Mouse (Mus musculus) thymus, adult 2 months (tissue): ENCODE measurements around the gene Gm9747.

Experiments used
- CTCF ChIP-seq: fragments of 200-500 bp; IDR thresholded peaks from 2 replicates; pipeline ENCODE4 v1.5.1; 2012; ENCODE audit warnings: mild to moderate bottlenecking, control low read depth, low read length, moderate library complexity, borderline replicate concordance; ENCODE audit not compliant: control insufficient read depth, poor library complexity, insufficient read depth; ENCODE audit errors: extremely low read depth
- POLR2A ChIP-seq: fragments of 200-500 bp; IDR thresholded peaks from 2 replicates; pipeline ENCODE4 v1.6.1; 2012; ENCODE audit warnings: mild to moderate bottlenecking, low read length, control low read depth, moderate library complexity; ENCODE audit not compliant: control insufficient read depth, poor library complexity, insufficient read depth; ENCODE audit errors: extremely low read depth

DNA sequence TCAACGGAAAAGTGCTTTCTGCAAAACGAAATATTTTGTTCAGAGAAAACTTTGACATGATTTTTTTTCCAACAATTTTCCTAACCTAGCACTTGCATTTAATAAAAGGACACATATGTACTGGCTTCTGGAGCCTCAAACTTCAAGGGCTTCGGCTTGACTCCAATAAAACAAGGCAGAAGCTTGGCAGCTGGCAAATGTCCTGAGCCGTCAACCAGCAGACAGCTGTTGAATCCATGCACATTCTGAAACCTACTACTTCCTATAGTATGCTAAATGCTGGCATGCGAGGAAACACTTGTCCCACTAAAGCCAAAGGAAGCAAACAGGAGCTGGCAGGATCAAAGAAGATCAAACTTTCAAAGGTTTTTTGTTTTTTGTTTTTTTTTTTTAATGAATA lies 24.5 kb downstream of the Gm9747 start:
- no peak for TF ChIP-seq CTCF
- TF ChIP-seq POLR2A, result no peak
